Mouse (Mus musculus): ENCODE measurements around the gene Uck2. TPM values are rescaled to one million over a fixed set of nuclear protein-coding genes. Genes with fewer than 3 reads are reported as not detected.

Gene Uck2
- total and polyA plus RNA-seq, 3 experiments = 191 to 643 (median 290) TPM

GRCm38 (mm10) chr1:167307674-167308073 is 22.6 kb upstream of the Uck2 start:
- peak overlapping the region; percentile 59 for H3K27ac ChIP-seq (ENCODE audit: control insufficient read depth, low read depth, low read length)
- TF ChIP-seq POLR2AphosphoS5 (IDR thresholded peaks at IDR 0.05; ENCODE audit: borderline replicate concordance, low read depth, low read length) = no peak
- TF ChIP-seq TCF12 (IDR thresholded peaks at IDR 0.05; ENCODE audit: low read depth, low read length) = no peak
- TF ChIP-seq POLR2A (IDR thresholded peaks at IDR 0.05; ENCODE audit: control insufficient read depth in 1 of 2, insufficient read depth in 1 of 2, low read depth in 1 of 2, low read length in 2 of 2, poor library complexity in 1 of 2) = no peak
- TF ChIP-seq BHLHE40 (IDR thresholded peaks at IDR 0.05; ENCODE audit: borderline replicate concordance, low read depth, low read length) = no peak
- TF ChIP-seq CTCF (IDR thresholded peaks at IDR 0.05 in 2 of 3, conservative IDR thresholded peaks at IDR 0.05 in 1 of 3; ENCODE audit: control insufficient read depth in 1 of 3, insufficient read depth in 1 of 3, low read depth in 2 of 3, low read length in 3 of 3, poor library complexity in 1 of 3, severe bottlenecking in 1 of 3) = no peak
- no peak for TF ChIP-seq ZMIZ1 (IDR thresholded peaks at IDR 0.05; ENCODE audit: low read depth, low read length)
- TF ChIP-seq ZKSCAN1 (IDR thresholded peaks at IDR 0.05; ENCODE audit: low read depth, low read length) = no peak
- no peak for TF ChIP-seq MEF2A (IDR thresholded peaks at IDR 0.05; ENCODE audit: extremely low read depth, insufficient replicate concordance, low read depth, low read length, poor library complexity, severe bottlenecking)
- TF ChIP-seq HCFC1 (IDR thresholded peaks at IDR 0.05; ENCODE audit: low read depth, low read length) = no peak
- TF ChIP-seq USF1 (IDR thresholded peaks at IDR 0.05; ENCODE audit: low read depth, low read length) = no peak
- no peak for TF ChIP-seq NRF1 (IDR thresholded peaks at IDR 0.05; ENCODE audit: insufficient read depth, low read depth, low read length, poor library complexity, severe bottlenecking)
- H3K79me2 ChIP-seq (ENCODE audit: control insufficient read depth, insufficient read depth, low read length, poor library complexity) = peaks cover 24% of the 10 kb centered on the region
- peaks cover 0 to 2% of the 10 kb centered on the region in 2 experiments; a peak in 2 of 4 replicates for H3K27me3 ChIP-seq (ENCODE audit: control insufficient read depth in 1 of 2, insufficient read depth in 2 of 2, low read length in 2 of 2)
- H3K9me3 ChIP-seq (replicated peaks; ENCODE audit: insufficient read depth, low read length) = no peaks in the 10 kb centered on the region
- H3K4me1 ChIP-seq (ENCODE audit: control insufficient read depth in 1 of 2, insufficient read depth in 2 of 2, low read length in 2 of 2) = peaks cover 7 to 17% of the 10 kb centered on the region in 2 experiments
- peaks cover 0 to 33% of the 10 kb centered on the region in 2 experiments; a peak in 3 of 4 replicates for H3K36me3 ChIP-seq (ENCODE audit: control insufficient read depth in 1 of 2, insufficient read depth in 2 of 2, low read length in 2 of 2)
- peak overlapping the region; percentile 83 for H3K9ac ChIP-seq (ENCODE audit: control insufficient read depth, low read depth, low read length, poor library complexity, severe bottlenecking)
- H3K4me3 ChIP-seq (ENCODE audit: control insufficient read depth in 1 of 2, insufficient read depth in 1 of 2, low read depth in 2 of 2, low read length in 2 of 2) = peak overlapping the region; percentile 57 to 61
- peak; percentile 64 for DNase-seq (ENCODE audit: low read depth, low spot score)

GRCm38 (mm10) chr1:167306451-167307240 is 21.5 kb upstream of the Uck2 start:
- DNase-seq (ENCODE audit: low read depth, low spot score) = peak; percentile 85
- Histone ChIP-seq H3K27me3 (ENCODE audit: control insufficient read depth in 1 of 2, insufficient read depth in 2 of 2, low read length in 2 of 2) (peaks cover 0 to 2% of the 10 kb centered on the region in 2 experiments; a peak in 2 of 4 replicates), H3K27ac (ENCODE audit: control insufficient read depth, low read depth, low read length) (no peak overlapping the region), H3K79me2 (ENCODE audit: control insufficient read depth, insufficient read depth, low read length, poor library complexity) (peaks cover 23% of the 10 kb centered on the region), H3K4me3 (ENCODE audit: control insufficient read depth in 1 of 2, insufficient read depth in 1 of 2, low read depth in 2 of 2, low read length in 2 of 2) (no peak overlapping the region), H3K9me3 (replicated peaks; ENCODE audit: insufficient read depth, low read length) (no peaks in the 10 kb centered on the region), H3K4me1 (ENCODE audit: control insufficient read depth in 1 of 2, insufficient read depth in 2 of 2, low read length in 2 of 2) (peaks cover 0 to 12% of the 10 kb centered on the region in 2 experiments; a peak in 3 of 4 replicates), H3K36me3 (ENCODE audit: control insufficient read depth in 1 of 2, insufficient read depth in 2 of 2, low read length in 2 of 2) (peaks cover 0 to 27% of the 10 kb centered on the region in 2 experiments; a peak in 3 of 4 replicates), H3K9ac (ENCODE audit: control insufficient read depth, low read depth, low read length, poor library complexity, severe bottlenecking) (0 out of 2 replicates have a peak overlapping the region, but pooled peaks have one; percentile 31)
- TF ChIP-seq USF2 (IDR thresholded peaks at IDR 0.05; ENCODE audit: borderline replicate concordance in 1 of 2, insufficient read depth in 1 of 2, low read depth in 1 of 2, low read length in 2 of 2) (no peak), BHLHE40 (IDR thresholded peaks at IDR 0.05; ENCODE audit: borderline replicate concordance, low read depth, low read length) (no peak), ZC3H11A (IDR thresholded peaks at IDR 0.05; ENCODE audit: low read depth, low read length) (no peak; the same call in 1 of the 2 replicates), POLR2AphosphoS5 (IDR thresholded peaks at IDR 0.05; ENCODE audit: borderline replicate concordance, low read depth, low read length) (no peak), GATA1 (IDR thresholded peaks at IDR 0.05; ENCODE audit: low read depth, low read length) (no peak), ETS1 (IDR thresholded peaks at IDR 0.05; ENCODE audit: low read depth, low read length) (no peak), ZNF384 (IDR thresholded peaks at IDR 0.05; ENCODE audit: low read depth, low read length) (no peak), MEF2A (IDR thresholded peaks at IDR 0.05; ENCODE audit: extremely low read depth, insufficient replicate concordance, low read depth, low read length, poor library complexity, severe bottlenecking) (no peak), TBP (IDR thresholded peaks at IDR 0.05; ENCODE audit: low read depth, low read length) (no peak), HCFC1 (IDR thresholded peaks at IDR 0.05; ENCODE audit: low read depth, low read length) (no peak), TAL1 (IDR thresholded peaks at IDR 0.05; ENCODE audit: low read length) (no peak), ELF1 (IDR thresholded peaks at IDR 0.05; ENCODE audit: low read depth, low read length) (no peak), USF1 (IDR thresholded peaks at IDR 0.05; ENCODE audit: low read depth, low read length) (no peak), MAFK (IDR thresholded peaks at IDR 0.05; ENCODE audit: borderline replicate concordance, low read depth, low read length) (no peak), MYB (IDR thresholded peaks at IDR 0.05; ENCODE audit: low read depth, low read length) (no peak), TCF12 (IDR thresholded peaks at IDR 0.05; ENCODE audit: low read depth, low read length) (no peak), SIN3A (IDR thresholded peaks at IDR 0.05; ENCODE audit: low read length) (no peak), UBTF (IDR thresholded peaks at IDR 0.05; ENCODE audit: borderline replicate concordance, insufficient read depth, low read depth, low read length) (no peak), MXI1 (IDR thresholded peaks at IDR 0.05; ENCODE audit: low read depth, low read length) (no peak), MAX (IDR thresholded peaks at IDR 0.05; ENCODE audit: low read length) (no peak), RAD21 (IDR thresholded peaks at IDR 0.05; ENCODE audit: low read depth, low read length) (peak; percentile 40), SMC3 (IDR thresholded peaks at IDR 0.05; ENCODE audit: low read depth, low read length) (peak; percentile 50), POLR2A (IDR thresholded peaks at IDR 0.05; ENCODE audit: control insufficient read depth in 1 of 2, insufficient read depth in 1 of 2, low read depth in 1 of 2, low read length in 2 of 2, poor library complexity in 1 of 2) (no peak)
